Mouse (Mus musculus) CH12.LX (cell line): ENCODE data around the gene Scn9a. TPM values are rescaled to one million over a fixed set of nuclear protein-coding genes. Genes with fewer than 3 reads are reported as not detected.

ENCODE experiments used
- DNase-seq: peaks from one replicate; pipeline ENCODE4 v3.0.0-alpha.2; 2013; ENCODE audit errors: extremely low read depth
- H3K27ac ChIP-seq: 2 replicates; pipeline ENCODE4 v1.5.1; 2012; ENCODE audit warnings: low read depth, mild to moderate bottlenecking, control low read depth, moderate library complexity; ENCODE audit not compliant: insufficient read depth
- H3K27me3 ChIP-seq: replicated peaks from 2 replicates; pipeline ENCODE3; 2012; ENCODE audit warnings: inconsistent platforms
- H3K36me3 ChIP-seq, 2 experiments: replicated peaks in 1 of 2; 2 replicates each; pipeline versions ENCODE3 to v1.6.1; 2012; ENCODE audit warnings: inconsistent platforms in 1 of 2, low read length in 1 of 2, mild to moderate bottlenecking in 1 of 2, mixed read lengths in 1 of 2, moderate library complexity in 1 of 2; ENCODE audit not compliant: control insufficient read depth in 1 of 2, insufficient read depth in 1 of 2
- H3K4me1 ChIP-seq, 2 experiments: 2 replicates each; pipeline ENCODE4 v1.6.1; 2012; ENCODE audit warnings: inconsistent platforms in 1 of 2, moderate library complexity in 1 of 2; ENCODE audit not compliant: insufficient read depth in 2 of 2, control insufficient read depth in 1 of 2
- H3K4me2 ChIP-seq: 2 replicates; pipeline ENCODE4 v1.6.1; 2012; ENCODE audit warnings: low read depth, mild to moderate bottlenecking, control low read depth; ENCODE audit not compliant: poor library complexity, insufficient read depth, severe bottlenecking
- H3K4me3 ChIP-seq, 3 experiments: fragments of 150-350 bp in 1 of 3; sonication (generic) in 1 of 3; replicated peaks in 1 of 3; 2 replicates each; pipeline versions ENCODE3 to v1.5.1; 2011 to 2012; ENCODE audit warnings: low read depth in 2 of 3, low read length in 2 of 3, mild to moderate bottlenecking in 2 of 3, moderate library complexity in 2 of 3, control low read depth in 1 of 3, improper control_type of control experiment in 1 of 3, inconsistent platforms in 1 of 3, mixed read lengths in 1 of 3; ENCODE audit not compliant: poor library complexity in 1 of 3
- H3K79me2 ChIP-seq: replicated peaks from 2 replicates; pipeline ENCODE4 v1.6.1; 2012; ENCODE audit warnings: mild to moderate bottlenecking, moderate library complexity; ENCODE audit not compliant: control insufficient read depth, poor library complexity, insufficient read depth, severe bottlenecking; ENCODE audit errors: extremely low read depth
- H3K9ac ChIP-seq: 2 replicates; pipeline ENCODE4 v1.6.1; 2012; ENCODE audit warnings: low read depth, mild to moderate bottlenecking, control low read depth, moderate library complexity; ENCODE audit not compliant: insufficient read depth
- H3K9me3 ChIP-seq: replicated peaks from 2 replicates; pipeline ENCODE3; 2012; ENCODE audit warnings: low read length, inconsistent platforms, mixed read lengths
- CTCF ChIP-seq, 2 experiments: IDR thresholded peaks in 1 of 2; conservative IDR thresholded peaks in 1 of 2; 2 replicates each; pipeline ENCODE4 v1.5.1; 2011 to 2012; ENCODE audit warnings: low read depth in 2 of 2, low read length in 2 of 2, improper control_type of control experiment in 1 of 2, inconsistent platforms in 1 of 2, mild to moderate bottlenecking in 1 of 2, moderate library complexity in 1 of 2
- E2F4 ChIP-seq: IDR thresholded peaks from 2 replicates; pipeline ENCODE4 v1.6.1; 2011; ENCODE audit warnings: low read depth, low read length, improper control_type of control experiment; ENCODE audit not compliant: insufficient replicate concordance
- EP300 ChIP-seq: IDR thresholded peaks from 2 replicates; pipeline ENCODE4 v1.6.1; 2011; ENCODE audit warnings: low read length, improper control_type of control experiment
- ETS1 ChIP-seq: conservative IDR thresholded peaks from 2 replicates; pipeline ENCODE4 v1.6.1; 2012; ENCODE audit warnings: low read depth, mild to moderate bottlenecking, inconsistent platforms, low read length, improper control_type of control experiment, moderate library complexity
- GABPA ChIP-seq: IDR thresholded peaks from 2 replicates; pipeline ENCODE4 v1.6.1; 2012; ENCODE audit warnings: low read depth, low read length, improper control_type of control experiment, inconsistent platforms; ENCODE audit not compliant: insufficient replicate concordance
- HCFC1 ChIP-seq: IDR thresholded peaks from 2 replicates; pipeline ENCODE4 v1.6.1; 2012; ENCODE audit warnings: low read depth, mild to moderate bottlenecking, inconsistent platforms, low read length, improper control_type of control experiment
- KAT2A ChIP-seq: IDR thresholded peaks from 2 replicates; pipeline ENCODE4 v1.6.1; 2012; ENCODE audit warnings: low read length, improper control_type of control experiment, inconsistent platforms; ENCODE audit not compliant: insufficient replicate concordance
- MAFK ChIP-seq: IDR thresholded peaks from 2 replicates; pipeline ENCODE4 v1.6.1; 2011; ENCODE audit warnings: low read length, improper control_type of control experiment; ENCODE audit not compliant: insufficient replicate concordance
- MAX ChIP-seq: IDR thresholded peaks from 2 replicates; pipeline ENCODE4 v1.6.1; 2011; ENCODE audit warnings: low read length, improper control_type of control experiment
- MAZ ChIP-seq: IDR thresholded peaks from 2 replicates; pipeline ENCODE4 v1.6.1; 2012; ENCODE audit warnings: low read depth, mild to moderate bottlenecking, inconsistent platforms, low read length, improper control_type of control experiment, moderate library complexity
- MEF2A ChIP-seq: IDR thresholded peaks from 2 replicates; pipeline ENCODE4 v1.6.1; 2014; ENCODE audit warnings: low read depth, mild to moderate bottlenecking, inconsistent platforms, low read length, improper control_type of control experiment, borderline replicate concordance
- MYC ChIP-seq: IDR thresholded peaks from 2 replicates; pipeline ENCODE4 v1.6.1; 2011; ENCODE audit warnings: low read depth, mild to moderate bottlenecking, improper control_type of control experiment, low read length
- NELFE ChIP-seq: IDR thresholded peaks from 2 replicates; pipeline ENCODE4 v1.6.1; 2011; ENCODE audit warnings: low read depth, low read length, improper control_type of control experiment
- RAD21 ChIP-seq: IDR thresholded peaks from 2 replicates; pipeline ENCODE4 v1.6.1; 2011; ENCODE audit warnings: low read depth, mild to moderate bottlenecking, low read length, improper control_type of control experiment, moderate library complexity
- RCOR1 ChIP-seq: conservative IDR thresholded peaks from 2 replicates; pipeline ENCODE4 v1.6.1; 2012; ENCODE audit warnings: low read depth, mild to moderate bottlenecking, inconsistent platforms, low read length, improper control_type of control experiment
- SIN3A ChIP-seq: IDR thresholded peaks from 2 replicates; pipeline ENCODE4 v1.6.1; 2012; ENCODE audit warnings: low read length, improper control_type of control experiment, inconsistent platforms
- SMC3 ChIP-seq: IDR thresholded peaks from 2 replicates; pipeline ENCODE4 v1.6.1; 2011; ENCODE audit warnings: low read depth, low read length, improper control_type of control experiment
- TCF12 ChIP-seq: IDR thresholded peaks from 2 replicates; pipeline ENCODE4 v1.6.1; 2014; ENCODE audit warnings: low read depth, mild to moderate bottlenecking, inconsistent platforms, low read length, improper control_type of control experiment
- ZKSCAN1 ChIP-seq: IDR thresholded peaks from 2 replicates; pipeline ENCODE4 v1.6.1; 2012; ENCODE audit warnings: low read depth, inconsistent platforms, low read length, improper control_type of control experiment, borderline replicate concordance
- ZMIZ1 ChIP-seq: IDR thresholded peaks from 2 replicates; pipeline ENCODE4 v1.6.1; 2012; ENCODE audit warnings: low read depth, mild to moderate bottlenecking, inconsistent platforms, low read length, improper control_type of control experiment
- dilution Hi-C: fragments of 300-500 bp; cut with MboI; formaldehyde crosslinking; loops from 2 replicates; pipeline ENCODE4 v1.14.3; 2020; ENCODE audit warnings: low sequenced_read_pairs; ENCODE audit not compliant: extremely low pct_unique_long_range_greater_than_20kb, extremely low pct_ligation_motif_present
- in situ Hi-C: fragments of 300-500 bp; cut with MboI; formaldehyde crosslinking; loops from 3 replicates; pipeline ENCODE4 v1.14.3; 2019; ENCODE audit warnings: low sequenced_read_pairs, low pct_ligation_motif_present, low pct_unique_long_range_greater_than_20kb, mixed read lengths
- polyA plus RNA-seq: library from polyadenylated mRNA; unstranded; fragments of >175 nt; gene quantifications from 2 replicates; pipeline ENCODE4 v1.2.1, GENCODE M21; 2012; ENCODE audit warnings: low read depth; ENCODE audit not compliant: insufficient read length
- total RNA-seq, 2 experiments: library from RNA; depleted of rRNA; stranded (reverse); fragments of 300-350 nt in 1 of 2; fragments of >200 nt in 1 of 2; gene quantifications; 2 replicates each; pipeline ENCODE4 v1.2.3; 2012 to 2014

Scn9a gene
- total RNA-seq (2012; rRNA removed) = not detected in 2 replicates
- total RNA-seq (2014; rRNA removed) = not detected in 2 replicates
- polyA plus RNA-seq = not detected in 2 replicates

DNA sequence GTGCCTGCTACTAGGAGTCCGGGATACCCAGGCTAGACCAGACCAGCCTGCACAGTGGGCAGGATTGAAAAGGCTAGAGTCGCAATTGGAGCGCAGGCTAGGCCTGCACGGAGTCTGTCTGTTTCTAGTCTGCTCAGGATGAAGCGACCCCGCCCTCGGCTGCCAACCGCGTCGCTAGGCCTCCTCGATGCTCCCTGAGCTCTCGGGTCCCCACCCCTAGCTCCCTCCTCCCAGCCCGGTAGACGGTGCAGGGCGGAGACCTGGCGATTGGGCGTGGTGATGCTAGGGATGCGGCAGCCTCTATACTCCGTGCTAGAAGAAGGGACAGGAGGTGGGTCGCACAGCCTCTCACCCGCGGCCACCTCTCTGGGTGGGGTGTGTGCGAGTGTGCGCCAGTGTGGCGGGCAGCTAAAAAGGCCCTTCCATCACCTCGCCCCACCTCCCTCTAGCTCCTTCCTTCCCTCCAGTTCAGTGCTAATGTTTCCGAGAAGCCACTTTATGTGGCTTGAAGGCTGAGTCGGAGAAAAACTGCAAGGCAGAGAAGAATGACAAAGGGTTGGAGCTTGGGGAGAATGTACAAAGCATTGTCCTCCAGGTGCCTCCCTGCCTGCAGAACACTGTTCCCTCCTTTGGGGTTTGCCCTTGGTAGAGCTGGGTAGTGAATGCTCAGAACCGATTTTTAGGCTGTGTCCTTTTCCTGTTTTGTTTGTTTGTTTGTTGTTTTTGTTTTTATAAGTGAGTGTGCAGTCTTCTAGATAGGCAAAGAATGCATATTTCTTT is at the start of gene Scn9a:
Gene Scn9a (minus strand): TSS at position 383 of the 780 bp plus-strand sequence.
- Histone ChIP-seq H3K4me2 (no peak within 1 kb of the TSS), H3K27me3 (no peaks in the 10 kb centered on the region), H3K4me1 (no peaks in the 10 kb centered on the region), H3K9ac (no peak within 1 kb of the TSS), H3K4me3 (no peak within 1 kb of the TSS), H3K79me2 (no peaks in the 10 kb centered on the region), H3K9me3 (peaks cover 28% of the 10 kb centered on the region), H3K36me3 (no peaks in the 10 kb centered on the region), H3K27ac (no peak within 1 kb of the TSS)
- TF ChIP-seq ZMIZ1 = no peak
- TF ChIP-seq HCFC1 = no peak
- TF ChIP-seq EP300 = no peak
- TF ChIP-seq ETS1 = no peak
- no peak for TF ChIP-seq SMC3
- TF ChIP-seq ZKSCAN1 = no peak
- no peak for TF ChIP-seq MYC
- TF ChIP-seq MAX = no peak
- no peak for TF ChIP-seq MEF2A
- TF ChIP-seq RCOR1 = no peak
- in situ Hi-C loops = no loop called here
- dilution Hi-C loops = no loop called here
- no peak for DNase-seq

DNA sequence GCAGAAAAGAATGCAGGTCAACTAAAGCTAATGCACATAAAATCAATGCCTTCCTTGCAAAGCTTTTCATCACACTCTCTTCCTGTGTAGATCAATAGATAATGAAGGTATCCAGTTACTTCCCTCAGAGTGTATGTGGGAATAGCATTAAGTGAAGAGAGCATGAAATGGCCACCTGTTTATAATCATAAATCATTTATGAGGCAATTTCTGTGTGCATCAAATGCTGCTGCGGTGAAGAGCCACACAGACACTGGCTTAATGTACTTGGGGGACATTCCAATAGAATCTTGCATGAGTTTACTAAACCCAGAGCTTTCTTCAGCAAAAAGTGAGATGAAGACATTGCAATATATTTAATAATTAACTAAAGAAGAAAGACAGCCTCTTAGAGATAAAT is 27.2 kb upstream of the Scn9a start:
- no peak overlapping the region for H3K4me3 ChIP-seq
- in situ Hi-C loops = no loop called here
- H3K36me3 ChIP-seq = no peaks in the 10 kb centered on the region
- TF ChIP-seq SMC3 = no peak
- TF ChIP-seq NELFE = no peak
- no peak for TF ChIP-seq MAFK
- TF ChIP-seq SIN3A = no peak
- TF ChIP-seq MAZ = no peak
- TF ChIP-seq TCF12 = no peak
- no peak for TF ChIP-seq E2F4
- no peak for TF ChIP-seq GABPA
- no peak for TF ChIP-seq RCOR1
- no peak for TF ChIP-seq RAD21
- no peak for TF ChIP-seq MEF2A
- TF ChIP-seq HCFC1 = no peak
- TF ChIP-seq CTCF (conservative IDR thresholded peaks at IDR 0.05 in 1 of 2, IDR thresholded peaks at IDR 0.05 in 1 of 2; ENCODE audit: low read depth in 2 of 2, low read length in 2 of 2) = no peak
- TF ChIP-seq KAT2A = no peak
- TF ChIP-seq, all 38 proteins: peak for 0
- Histone ChIP-seq H3K79me2 (no peaks in the 10 kb centered on the region), H3K4me1 (no peaks in the 10 kb centered on the region), H3K27me3 (no peaks in the 10 kb centered on the region), H3K9ac (no peak overlapping the region), H3K4me2 (no peak overlapping the region), H3K27ac (no peak overlapping the region), H3K9me3 (peaks cover 24% of the 10 kb centered on the region)
- DNase-seq = no peak
- dilution Hi-C loops = no loop called here
